Mouse (Mus musculus) forebrain, embryonic 14.5 days (tissue): ENCODE measurements around the gene Ccdc171. TPM values are rescaled to one million over a fixed set of nuclear protein-coding genes. Genes with fewer than 3 reads are reported as not detected.

Experiments used
- ATAC-seq: fragments of 200-750 bp; cut with Nextera tagmentation; 2 replicates; pipeline ENCODE4 v1.8.0; 2017; ENCODE audit warnings: mild to moderate bottlenecking, moderate library complexity
- DNase-seq: peaks from one replicate; pipeline ENCODE4 v3.0.0-alpha.2; 2015; ENCODE audit warnings: low spot score
- H3K27ac ChIP-seq: fragments of 300-500 bp; sonication (generic); 2 replicates; pipeline ENCODE4 v1.5.1; 2014; ENCODE audit warnings: low read depth, mild to moderate bottlenecking, control low read depth, low read length, moderate library complexity
- H3K27me3 ChIP-seq: fragments of 300-500 bp; sonication (generic); replicated peaks from 2 replicates; pipeline ENCODE4 v1.6.1; 2014; ENCODE audit warnings: low read length, control low read depth, mixed read lengths; ENCODE audit not compliant: control insufficient read depth, insufficient read depth
- H3K36me3 ChIP-seq: fragments of 300-500 bp; sonication (generic); 2 replicates; pipeline ENCODE4 v1.6.1; 2014; ENCODE audit warnings: low read length, control low read depth; ENCODE audit not compliant: control insufficient read depth, insufficient read depth
- H3K4me1 ChIP-seq: fragments of 300-500 bp; sonication (generic); 2 replicates; pipeline ENCODE4 v1.6.1; 2014; ENCODE audit warnings: antibody characterized with exemption, low read length, control low read depth; ENCODE audit not compliant: control insufficient read depth, insufficient read depth
- H3K4me2 ChIP-seq: fragments of 300-500 bp; sonication (generic); 2 replicates; pipeline ENCODE4 v1.6.1; 2014; ENCODE audit warnings: mild to moderate bottlenecking, control low read depth, low read length
- H3K4me3 ChIP-seq: fragments of 300-500 bp; sonication (generic); 2 replicates; pipeline ENCODE4 v1.5.1; 2014; ENCODE audit warnings: low read depth, low read length, control low read depth
- H3K9ac ChIP-seq: fragments of 300-500 bp; sonication (generic); 2 replicates; pipeline ENCODE4 v1.6.1; 2014; ENCODE audit warnings: mild to moderate bottlenecking, low read length, control low read depth, moderate library complexity
- H3K9me3 ChIP-seq: fragments of 300-500 bp; sonication (generic); replicated peaks from 2 replicates; pipeline ENCODE4 v1.6.1; 2016; ENCODE audit warnings: low read length, control low read depth, mixed read lengths; ENCODE audit not compliant: control insufficient read depth
- WGBS: fragments of 180-500 bp; shearing (Covaris S2); extraction: QIAGEN DNeasy Blood & Tissue Kit; methylation state at CpG from one replicate; pipeline ENCODE4 v1.1.7; 2014; 5-methylcytosine and 5-hydroxymethylcytosine counted together
- polyA plus RNA-seq: library from polyadenylated mRNA; unstranded; fragments of >200 nt; fragmentation: Nextera tagmentation; extraction: Ambion mirVana; gene quantifications from 2 replicates; pipeline ENCODE4 v1.2.1, GENCODE M21; 2014

Gene Ccdc171
- polyA plus RNA-seq, 1 experiment from 2014 or later = 3.8 TPM

DNA sequence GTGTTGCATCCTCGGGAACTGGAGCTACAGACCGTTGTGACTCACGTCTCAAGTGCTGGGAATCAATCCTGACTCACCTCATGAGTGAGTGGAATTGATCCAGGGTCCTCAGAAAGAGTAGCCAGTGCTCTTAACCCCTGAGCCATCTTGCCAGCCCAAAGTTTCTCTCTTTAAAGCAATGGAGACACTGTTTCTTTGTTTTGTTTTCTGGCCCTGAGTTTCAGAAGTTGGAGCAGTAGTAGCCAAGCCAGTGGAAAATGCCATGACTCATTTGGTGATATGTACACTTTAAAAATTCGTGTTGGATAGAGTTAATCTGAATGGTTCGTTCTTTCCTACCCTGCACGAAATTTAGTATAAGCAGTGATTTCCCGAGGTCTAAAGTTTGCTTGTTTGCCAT, 157.5 kb downstream of the Ccdc171 start:
- no peak overlapping the region for H3K4me3 ChIP-seq
- no peaks in the 10 kb centered on the region for H3K36me3 ChIP-seq
- DNase-seq = no peak
- no peak overlapping the region for H3K27ac ChIP-seq
- H3K9ac ChIP-seq = no peak overlapping the region
- WGBS = 89% methylated on average over 7 of the region's 7 CpGs
- no peaks in the 10 kb centered on the region for H3K4me1 ChIP-seq
- H3K4me2 ChIP-seq = no peak overlapping the region
- ATAC-seq = no peak
- no peaks in the 10 kb centered on the region for H3K27me3 ChIP-seq
- no peaks in the 10 kb centered on the region for H3K9me3 ChIP-seq

DNA sequence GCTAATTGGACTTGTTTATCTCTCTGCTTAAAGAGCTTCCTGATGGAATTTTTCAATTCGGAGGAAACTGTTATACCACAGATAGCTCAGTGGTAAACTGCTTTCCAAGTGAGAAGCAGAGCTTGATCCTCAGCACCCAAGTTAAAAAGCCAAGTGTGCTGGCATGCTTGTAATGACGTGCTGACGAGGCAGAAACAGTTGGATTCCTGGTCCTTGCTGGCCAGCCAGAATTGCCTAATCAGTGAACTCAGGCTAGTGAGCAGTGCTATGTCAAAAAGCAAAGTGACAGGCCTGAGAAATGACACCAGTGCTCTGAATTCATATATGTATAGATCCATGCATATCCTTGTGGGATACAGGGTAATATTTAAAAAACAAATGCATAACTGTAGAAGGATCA, 174.8 kb downstream of the Ccdc171 start:
- H3K4me2 ChIP-seq = no peak overlapping the region
- H3K4me3 ChIP-seq = no peak overlapping the region
- no peaks in the 10 kb centered on the region for H3K4me1 ChIP-seq
- H3K9me3 ChIP-seq = no peaks in the 10 kb centered on the region
- DNase-seq = no peak
- no peak overlapping the region for H3K9ac ChIP-seq
- H3K36me3 ChIP-seq = no peaks in the 10 kb centered on the region
- WGBS = 79% methylated on average over 3 of the region's 3 CpGs
- no peak for ATAC-seq
- no peaks in the 10 kb centered on the region for H3K27me3 ChIP-seq
- no peak overlapping the region for H3K27ac ChIP-seq

DNA sequence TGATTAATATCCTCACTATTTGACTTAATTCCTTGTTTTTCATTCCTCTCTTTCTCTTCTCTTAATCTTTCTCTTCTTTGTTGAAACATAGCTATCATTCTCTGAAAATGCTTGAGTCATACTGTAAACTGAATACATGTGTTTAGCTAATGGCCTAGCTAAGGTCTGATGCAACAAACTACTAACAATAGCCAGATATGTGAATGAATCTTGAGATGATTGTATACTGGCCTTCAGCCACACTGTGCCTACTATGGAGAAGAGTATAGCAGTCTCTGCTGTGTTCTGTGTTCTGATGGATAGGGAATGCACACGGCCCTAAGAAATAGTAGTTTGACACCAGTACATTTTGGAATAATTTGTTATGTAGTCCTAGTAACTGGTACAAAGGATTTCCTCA, 191.7 kb downstream of the Ccdc171 start:
- DNase-seq = no peak
- H3K27me3 ChIP-seq = 0 out of 2 replicates have a peak, but pooled peaks cover 3% of the 10 kb centered on the region
- no peak for ATAC-seq
- H3K9me3 ChIP-seq = no peaks in the 10 kb centered on the region
- H3K4me1 ChIP-seq = peaks cover 3% of the 10 kb centered on the region; the same call in 1 of the 2 replicates
- no peaks in the 10 kb centered on the region for H3K36me3 ChIP-seq
- H3K9ac ChIP-seq = no peak overlapping the region
- no peak overlapping the region for H3K4me2 ChIP-seq
- no peak overlapping the region for H3K27ac ChIP-seq
- H3K4me3 ChIP-seq = no peak overlapping the region
- WGBS = 61% methylated on average over 1 of the region's 1 CpGs

- Histone ChIP-seq H3K27ac (no peak overlapping the region), H3K9ac (no peak overlapping the region), H3K9me3 (no peaks in the 10 kb centered on the region), H3K4me2 (no peak overlapping the region), H3K4me1 (peaks cover 3% of the 10 kb centered on the region; the same call in 1 of the 2 replicates), H3K4me3 (no peak overlapping the region), H3K36me3 (no peaks in the 10 kb centered on the region), H3K27me3 (0 out of 2 replicates have a peak, but pooled peaks cover 3% of the 10 kb centered on the region)
- ATAC-seq (peak; percentile 58; the same call in 1 of the 2 replicates), DNase-seq (peak; percentile 65)
- WGBS = 5% methylated on average over 11 of the region's 11 CpGs
These were observed 194.5 kb downstream of the Ccdc171 start for GRCm38 (mm10) chr4:83719816-83720215.

DNA sequence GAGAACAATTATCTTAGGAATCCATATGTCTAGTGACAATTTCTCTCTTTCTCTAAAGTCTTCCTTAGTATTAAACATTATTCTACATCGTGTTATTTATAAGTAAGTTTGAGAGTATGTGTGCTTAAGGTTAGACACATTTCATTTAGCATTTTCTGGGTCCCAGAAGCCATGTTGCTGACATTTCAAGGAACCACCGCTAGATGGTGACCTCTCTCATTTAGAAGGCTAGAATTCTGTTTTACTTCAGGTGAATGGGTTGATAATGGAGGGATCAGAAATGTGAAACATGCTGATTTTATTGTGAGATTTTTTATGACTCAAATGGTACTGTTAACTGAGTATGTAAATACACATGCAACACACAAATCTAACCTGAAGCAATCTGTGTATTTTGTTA, 199.8 kb downstream of the Ccdc171 start:
- Histone ChIP-seq H3K9me3 (no peaks in the 10 kb centered on the region), H3K27me3 (no peaks in the 10 kb centered on the region), H3K36me3 (no peaks in the 10 kb centered on the region), H3K4me2 (no peak overlapping the region), H3K4me3 (no peak overlapping the region), H3K4me1 (no peaks in the 10 kb centered on the region), H3K9ac (no peak overlapping the region), H3K27ac (no peak overlapping the region)
- 5% methylated on average over 2 of the region's 2 CpGs for WGBS
- ATAC-seq (no peak), DNase-seq (peak; percentile 40)

DNA sequence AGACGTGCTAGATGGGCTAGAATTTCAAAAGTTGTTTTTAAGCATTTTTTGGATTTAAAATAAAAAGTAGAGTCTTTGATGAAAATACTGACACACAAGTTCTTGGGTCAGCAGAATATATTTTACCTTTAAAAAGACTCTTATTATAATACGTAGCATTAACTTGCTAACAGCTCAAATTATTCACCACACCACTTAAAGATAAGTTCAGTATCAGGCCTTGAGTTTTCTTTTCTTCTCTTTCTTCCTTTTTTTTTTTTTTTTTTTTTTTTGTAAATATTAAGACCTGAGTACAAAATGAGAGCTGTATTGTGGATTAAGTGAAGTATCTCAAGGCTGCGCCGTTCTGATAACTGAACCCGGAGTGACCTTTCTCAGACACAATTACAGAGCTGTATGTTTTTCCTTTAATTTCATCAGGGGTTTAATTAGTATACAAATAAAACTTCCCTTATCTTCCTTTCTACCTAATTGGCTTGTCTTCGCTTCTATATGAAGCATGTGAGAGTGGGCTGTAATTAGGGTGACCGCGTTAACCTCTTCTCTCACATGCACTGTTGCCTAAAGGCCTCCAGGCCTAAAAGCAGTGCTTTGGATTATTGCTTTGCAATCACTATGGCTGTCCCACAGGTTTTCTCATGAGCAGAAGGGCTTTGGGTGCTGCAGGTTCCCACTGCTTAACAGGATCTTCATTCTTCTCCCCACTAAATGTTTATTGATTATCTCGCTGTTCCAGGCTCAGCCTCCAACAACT, 214.0 kb downstream of the Ccdc171 start:
- H3K4me3 ChIP-seq = no peak overlapping the region
- ATAC-seq = no peak
- no peak overlapping the region for H3K4me2 ChIP-seq
- H3K36me3 ChIP-seq = no peaks in the 10 kb centered on the region
- H3K9ac ChIP-seq = no peak overlapping the region
- WGBS = 48% methylated on average over 9 of the region's 9 CpGs
- H3K4me1 ChIP-seq = peaks cover 5% of the 10 kb centered on the region; the same call in 1 of the 2 replicates
- H3K27ac ChIP-seq = no peak overlapping the region
- H3K27me3 ChIP-seq = no peaks in the 10 kb centered on the region
- H3K9me3 ChIP-seq = no peaks in the 10 kb centered on the region
- DNase-seq = no peak

- DNase-seq = no peak
- Histone ChIP-seq H3K4me3 (no peak overlapping the region), H3K9me3 (no peaks in the 10 kb centered on the region), H3K36me3 (no peaks in the 10 kb centered on the region), H3K27me3 (no peaks in the 10 kb centered on the region), H3K4me2 (no peak overlapping the region), H3K9ac (no peak overlapping the region), H3K4me1 (peaks cover 5% of the 10 kb centered on the region; the same call in 1 of the 2 replicates), H3K27ac (no peak overlapping the region)
- no peak for ATAC-seq
- WGBS = 59% methylated on average over 4 of the region's 4 CpGs
These were observed 214.5 kb downstream of the Ccdc171 start for GRCm38 (mm10) chr4:83739891-83740277.

- peak; percentile 45 for DNase-seq
- H3K27me3 ChIP-seq = no peaks in the 10 kb centered on the region
- no peaks in the 10 kb centered on the region for H3K36me3 ChIP-seq
- peak overlapping the region; percentile 5; the same call in 1 of the 2 replicates for H3K4me3 ChIP-seq
- no peaks in the 10 kb centered on the region for H3K9me3 ChIP-seq
- peak; percentile 83 for ATAC-seq
- WGBS = 14% methylated on average over 12 of the region's 12 CpGs
- peaks cover 5% of the 10 kb centered on the region; the same call in 1 of the 2 replicates for H3K4me1 ChIP-seq
- H3K9ac ChIP-seq = 0 out of 2 replicates have a peak overlapping the region, but pooled peaks have one; percentile 10
- no peak overlapping the region for H3K27ac ChIP-seq
- H3K4me2 ChIP-seq = peak overlapping the region; percentile 30
These were observed 217.6 kb downstream of the Ccdc171 start for GRCm38 (mm10) chr4:83742806-83743460.

GRCm38 (mm10) chr4:83775136-83775535, 249.8 kb downstream of the Ccdc171 start:
- Histone ChIP-seq H3K4me2 (no peak overlapping the region), H3K27ac (no peak overlapping the region), H3K4me3 (no peak overlapping the region), H3K9me3 (0 out of 2 replicates have a peak, but pooled peaks cover 2% of the 10 kb centered on the region), H3K27me3 (no peaks in the 10 kb centered on the region), H3K9ac (no peak overlapping the region), H3K36me3 (no peaks in the 10 kb centered on the region), H3K4me1 (no peaks in the 10 kb centered on the region)
- no peak for ATAC-seq
- no peak for DNase-seq
- WGBS = 90% methylated on average over 6 of the region's 6 CpGs
